Mouse (Mus musculus) frontal cortex, postnatal 25 days (tissue): ENCODE data around the gene Dot1l.

Experiments
- DNase-seq, 2 experiments: peaks; one replicate each; pipeline ENCODE4 v3.0.0; 2022; ENCODE audit warnings: low spot score in 2 of 2

The Dot1l gene

GRCm38 (mm10) chr10:80754594-80755290 is at the start of gene Dot1l:
Gene Dot1l, plus strand, starts transcription at chr10:80755206.
- peak; percentile 92 to 96 for DNase-seq

- DNase-seq: no peak
These were observed 49.5 kb upstream of the Dot1l start for GRCm38 (mm10) chr10:80705479-80705878.

- no peak for DNase-seq
These were observed 44.2 kb upstream of the Dot1l start for GRCm38 (mm10) chr10:80710834-80711233.

- DNase-seq: no peak
These were observed 37.7 kb upstream of the Dot1l start for GRCm38 (mm10) chr10:80717281-80717680.

GRCm38 (mm10) chr10:80727369-80728127 is 27.5 kb upstream of the Dot1l start:
- DNase-seq: no peak

- DNase-seq: no peak
These were observed 22.4 kb upstream of the Dot1l start for GRCm38 (mm10) chr10:80732611-80733101.

- no peak for DNase-seq
These were observed 18.3 kb upstream of the Dot1l start for GRCm38 (mm10) chr10:80736731-80737130.

- DNase-seq: no peak
These were observed 16.3 kb upstream of the Dot1l start for GRCm38 (mm10) chr10:80738657-80739056.

GRCm38 (mm10) chr10:80741146-80741545 is 13.9 kb upstream of the Dot1l start:
- DNase-seq: no peak

GRCm38 (mm10) chr10:80741634-80742179 is 13.3 kb upstream of the Dot1l start:
- DNase-seq: no peak

- DNase-seq: peak; percentile 86 to 90
These were observed 12.6 kb upstream of the Dot1l start, which contains the start of gene Ap3d1 for GRCm38 (mm10) chr10:80742180-80742978. Gene Ap3d1, minus strand, starts transcription at chr10:80742264.

- no peak for DNase-seq
These were observed 10.7 kb upstream of the Dot1l start for GRCm38 (mm10) chr10:80744262-80744661.

GRCm38 (mm10) chr10:80747410-80747809 is 7.6 kb upstream of the Dot1l start:
- peak; percentile 37 to 64 for DNase-seq

- DNase-seq: no peak
These were observed 6.4 kb upstream of the Dot1l start for GRCm38 (mm10) chr10:80748609-80749008.

- peak; percentile 28 to 48 for DNase-seq
These were observed 3.7 kb upstream of the Dot1l start for GRCm38 (mm10) chr10:80751188-80751832.

GRCm38 (mm10) chr10:80752079-80752625 is 2.9 kb upstream of the Dot1l start:
- DNase-seq: no peak

GRCm38 (mm10) chr10:80755291-80756015 is 447 bp downstream of the Dot1l start:
- DNase-seq: peak in 1 of 2 experiments; percentile 15

- DNase-seq: no peak
These were observed 1.1 kb downstream of the Dot1l start for GRCm38 (mm10) chr10:80756099-80756498.

GRCm38 (mm10) chr10:80756509-80756908 is 1.5 kb downstream of the Dot1l start:
- no peak for DNase-seq

GRCm38 (mm10) chr10:80756967-80757366 is 2.0 kb downstream of the Dot1l start:
- no peak for DNase-seq
